Mouse (Mus musculus) cerebellum, postnatal 14 days (tissue): ENCODE results near the gene Ccl21a.
"Not testable (repeated sequence)": the region's sequence is repeated elsewhere in the genome, so short reads cannot be mapped to it uniquely, and the experiment has no call there.

Source experiments
- DNase-seq, 2 experiments: peaks; one replicate each; pipeline ENCODE4 v3.0.0; 2021; ENCODE audit warnings: mixed read lengths in 2 of 2

The Ccl21a gene

GRCm38 (mm10) chr4:42773893-42774292 lies at the start of gene Ccl21a:
Ccl21a (minus strand) TSS chr4:42773993.
- not testable (repeated sequence) for DNase-seq

GRCm38 (mm10) chr4:42756477-42756876 lies 17.3 kb downstream of the Ccl21a start, which contains the start of gene Ccl19:
Ccl19 (minus strand) TSS chr4:42756577.
- not testable (repeated sequence) for DNase-seq

DNA sequence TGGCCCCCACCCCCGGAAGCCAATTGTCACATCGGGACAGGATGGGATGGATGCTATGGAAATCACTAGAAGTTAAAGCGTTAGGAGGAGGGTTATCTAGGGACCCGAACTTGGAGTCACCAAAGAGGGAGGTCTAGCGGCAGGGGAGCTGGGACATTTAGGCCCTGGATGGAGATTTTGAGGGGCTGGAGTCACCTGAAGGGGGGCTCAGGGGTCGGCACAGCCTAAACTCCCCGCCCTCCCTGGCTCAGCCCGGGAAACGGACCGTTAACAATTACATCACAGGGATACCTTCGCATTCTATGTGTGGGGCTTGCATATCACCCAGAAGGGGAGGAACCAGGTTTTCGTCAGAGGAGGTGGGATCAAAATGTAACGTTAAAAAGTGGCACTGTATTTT lies 38.5 kb downstream of the Ccl21a start, which contains the start of gene 4930578G10Rik:
TSS of gene 4930578G10Rik (plus strand) at position 301 of the 400 bp plus-strand sequence.
- not testable (repeated sequence) for DNase-seq
